Mouse (Mus musculus): ENCODE measurements around the gene Zbtb22.
"Not testable (repeated sequence)": the region's sequence is repeated elsewhere in the genome, so short reads cannot be mapped to it uniquely, and the experiment has no call there.

The Zbtb22 gene

DNA sequence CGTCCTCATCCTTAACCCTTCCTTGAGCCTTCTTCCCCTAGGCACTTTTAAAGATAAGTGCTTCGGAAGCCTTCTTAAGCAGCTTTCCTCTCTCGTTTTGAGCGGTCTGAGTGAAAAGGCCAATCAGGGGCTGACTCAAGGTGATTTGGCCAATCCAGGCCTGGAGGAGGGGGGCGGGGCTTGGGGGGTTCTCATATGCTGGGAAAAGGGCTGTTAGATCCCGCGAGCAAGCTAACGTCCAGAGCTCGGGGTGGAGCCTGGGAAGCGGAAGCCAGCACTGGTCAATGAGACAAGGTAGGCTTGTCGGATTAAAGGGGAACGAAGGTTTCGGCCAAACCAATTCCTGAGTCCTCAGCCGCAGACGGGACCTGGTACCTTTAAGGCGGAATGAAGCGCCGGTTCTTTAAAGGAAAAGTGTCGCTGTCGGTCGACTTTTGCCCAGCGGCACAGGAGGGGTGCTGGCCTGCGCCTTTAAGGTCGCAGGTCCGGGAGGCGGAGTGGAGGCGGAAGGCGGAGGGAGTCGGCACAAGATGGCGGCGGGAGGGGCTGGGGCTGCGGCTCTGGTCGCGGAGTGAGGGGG lies at the start of gene Zbtb22, which contains the start of gene Tapbp:
Gene Zbtb22 (plus strand): TSS at position 234 of the 580 bp plus-strand sequence.
Gene Tapbp (plus strand): TSS at position 229 of the 580 bp plus-strand sequence.
- DNase-seq (ENCODE audit: low read depth), result peak; percentile 99

DNA sequence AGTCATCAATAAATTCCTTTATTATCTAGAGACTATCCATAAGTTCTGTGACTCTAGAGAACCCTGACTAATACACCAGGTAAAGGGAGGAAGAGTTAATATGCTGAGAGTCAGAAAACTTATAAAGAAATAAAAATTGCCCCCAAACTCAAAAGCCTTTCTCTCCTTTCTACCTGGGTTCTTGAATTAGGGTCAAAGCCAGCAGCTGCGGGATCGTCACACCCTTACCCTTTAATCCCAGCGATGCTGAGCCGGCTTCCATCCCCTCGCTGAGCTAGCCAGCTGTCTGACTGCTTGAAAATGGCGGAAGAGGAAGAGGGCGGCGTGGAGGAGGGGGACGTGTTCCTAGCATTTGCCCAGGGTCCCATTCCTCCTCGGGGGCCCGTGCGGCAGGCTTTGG lies 42.2 kb upstream of the Zbtb22 start, which contains the start of gene Gm7029:
Gene Gm7029 (plus strand): TSS at position 301 of the 400 bp plus-strand sequence.
- DNase-seq (ENCODE audit: low read depth), result not testable (repeated sequence)

DNA sequence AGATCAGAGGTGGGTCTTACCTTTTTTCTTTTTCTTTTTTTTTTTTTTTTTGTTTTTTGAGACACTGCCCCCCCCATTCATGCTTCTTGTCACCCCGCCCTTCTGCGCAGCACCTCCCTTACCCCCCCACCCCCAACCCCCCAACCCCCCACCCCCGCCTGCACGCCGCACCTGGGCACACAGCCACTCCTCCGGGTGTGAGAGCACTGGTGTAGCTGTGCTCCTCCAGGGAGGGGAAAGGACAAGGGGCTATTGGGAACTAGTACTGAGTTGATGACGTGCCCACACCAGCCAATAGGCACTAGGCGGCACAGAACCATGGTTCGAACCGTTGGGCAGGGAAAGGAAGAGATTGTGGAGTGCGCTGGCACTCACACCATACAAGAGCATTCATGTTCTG lies 41.3 kb upstream of the Zbtb22 start:
- no peak for DNase-seq (ENCODE audit: low read depth)

DNA sequence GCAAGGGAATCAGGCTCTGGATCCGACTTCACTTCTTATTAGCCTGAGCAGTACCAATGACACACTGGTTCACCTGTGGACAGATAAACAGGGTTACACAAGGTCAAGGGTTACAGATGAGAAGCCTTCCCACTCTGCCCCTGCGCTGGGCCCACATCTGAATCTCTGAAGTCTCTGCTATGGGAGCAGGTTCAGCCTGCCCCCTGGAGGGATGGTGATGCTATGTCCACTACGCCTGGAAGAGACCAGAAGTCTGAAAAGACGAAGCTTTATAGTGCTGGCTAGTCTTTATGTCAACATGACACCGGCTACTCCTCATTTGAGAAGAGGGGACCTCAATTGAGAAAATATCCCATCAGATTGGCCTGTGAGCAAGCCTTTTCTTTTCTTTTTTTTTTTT lies 39.9 kb upstream of the Zbtb22 start:
- DNase-seq (ENCODE audit: low read depth), result peak; percentile 49

DNA sequence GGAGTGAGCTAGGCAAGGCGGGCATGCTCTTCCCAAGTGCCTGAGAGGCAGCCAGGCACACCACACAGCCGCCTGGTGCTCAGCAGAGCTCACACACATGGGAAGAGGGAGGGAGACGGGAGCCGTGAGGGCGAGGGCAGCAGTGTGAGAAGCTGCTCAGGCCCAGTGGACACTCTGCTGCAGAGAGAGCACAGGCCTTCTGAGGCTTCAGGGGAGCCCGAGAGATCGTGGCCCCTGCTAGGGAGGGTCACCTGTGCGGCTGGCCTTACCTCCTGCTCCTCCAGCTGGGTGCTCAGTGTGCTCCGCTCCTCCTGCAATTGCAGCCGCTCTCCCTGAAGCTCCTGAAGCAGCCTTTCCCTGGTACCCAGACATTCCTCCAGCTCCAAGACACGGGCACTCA lies 31.4 kb upstream of the Zbtb22 start:
- not testable (repeated sequence) for DNase-seq (ENCODE audit: low read depth)

DNA sequence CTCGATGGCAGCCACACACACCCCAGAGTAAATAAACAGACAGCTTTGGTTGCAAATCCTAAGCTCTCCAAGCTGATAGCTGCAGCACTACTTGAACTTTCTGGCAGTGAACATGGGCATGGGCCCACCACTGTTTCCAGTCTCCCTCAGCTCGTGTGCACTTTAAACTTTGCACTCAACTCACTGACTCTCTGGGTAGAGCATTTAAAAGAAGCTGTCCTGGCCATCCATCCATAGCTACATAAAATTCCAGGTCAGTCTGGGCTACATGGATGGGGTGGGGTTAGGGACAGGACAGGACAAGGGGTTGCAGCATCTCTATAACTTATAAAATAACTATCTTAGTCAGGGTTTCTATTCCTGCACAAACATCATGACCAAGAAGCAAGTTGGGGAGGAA lies 27.9 kb upstream of the Zbtb22 start:
- DNase-seq (ENCODE audit: low read depth), result not testable (repeated sequence)

DNA sequence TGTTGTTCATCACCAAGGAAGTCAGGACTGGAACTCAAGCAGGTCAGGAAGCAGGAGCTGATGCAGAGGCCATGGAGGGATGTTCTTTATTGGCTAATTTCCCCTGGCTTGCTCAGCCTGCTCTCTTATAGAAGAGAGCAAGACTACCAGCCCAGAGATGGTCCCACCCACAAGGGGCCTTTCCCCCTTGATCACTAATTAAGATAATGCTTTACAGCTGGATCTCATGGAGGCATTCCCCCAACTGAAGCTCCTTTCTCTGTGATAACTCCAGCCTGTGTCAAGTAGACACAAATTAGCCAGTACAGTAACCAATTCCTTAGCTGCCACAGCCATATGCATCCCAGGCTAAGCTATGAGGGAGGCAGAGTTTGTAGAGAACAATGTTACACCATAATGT lies 27.5 kb upstream of the Zbtb22 start:
- not testable (repeated sequence) for DNase-seq (ENCODE audit: low read depth)

DNA sequence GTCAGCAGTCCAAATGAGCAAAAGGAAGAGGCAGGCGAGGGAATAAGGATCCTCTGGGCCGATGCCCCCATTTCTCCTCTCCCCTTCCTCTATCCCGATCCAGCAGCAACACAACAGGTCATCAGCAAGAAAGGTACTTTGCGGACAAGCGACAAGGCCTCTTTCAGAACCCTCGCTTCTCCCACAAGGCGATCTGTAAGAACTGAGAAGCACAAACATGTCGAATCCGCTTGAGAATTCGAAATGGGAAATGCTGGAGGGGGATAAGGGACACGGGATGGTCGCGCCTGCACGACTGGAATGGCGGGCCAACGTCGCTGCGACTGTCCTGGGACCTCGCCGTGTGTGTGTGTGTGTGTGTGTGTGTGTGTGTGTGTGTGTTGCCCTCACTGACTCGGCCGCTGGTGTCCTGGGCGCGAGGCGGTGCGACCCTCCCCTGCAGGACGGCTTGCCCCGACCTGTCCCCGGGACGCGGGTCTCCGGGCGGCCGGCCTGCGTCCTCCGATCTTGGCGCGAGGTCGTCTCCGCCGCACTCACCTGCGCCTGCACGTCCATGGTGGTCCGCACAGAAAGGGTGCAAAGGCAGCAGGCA lies 25.7 kb upstream of the Zbtb22 start:
- DNase-seq (ENCODE audit: low read depth), result not testable (repeated sequence)

DNA sequence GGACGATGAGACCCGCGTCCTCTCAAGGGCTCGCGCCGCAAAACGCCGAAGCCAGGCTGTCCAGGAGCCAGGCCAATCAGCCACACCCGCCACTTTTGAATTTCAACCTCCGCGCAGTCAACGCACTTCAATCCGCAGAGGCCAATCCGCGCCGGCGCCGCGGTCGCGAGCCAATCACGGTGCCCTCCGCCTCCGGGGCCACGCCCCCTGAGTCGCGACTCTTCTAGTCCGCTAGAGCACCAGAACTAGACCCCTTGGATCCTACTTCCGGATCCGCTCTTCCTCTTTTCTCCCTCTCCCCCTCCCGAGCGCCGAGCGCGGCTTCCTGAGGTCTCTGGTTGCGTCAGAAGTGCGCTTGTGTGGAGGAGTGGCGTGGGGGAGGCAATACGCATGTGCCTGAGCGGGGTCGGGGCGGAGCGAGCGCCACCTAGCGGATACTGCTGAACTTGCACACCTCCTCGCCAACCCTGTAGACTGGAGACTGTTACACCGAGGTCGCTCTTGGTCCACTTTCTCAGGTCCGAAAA lies 25.1 kb upstream of the Zbtb22 start, which contains the start of gene Kifc1:
Gene Kifc1 (minus strand): TSS at position 129 of the 527 bp plus-strand sequence.
- DNase-seq (ENCODE audit: low read depth), result peak; percentile 100

DNA sequence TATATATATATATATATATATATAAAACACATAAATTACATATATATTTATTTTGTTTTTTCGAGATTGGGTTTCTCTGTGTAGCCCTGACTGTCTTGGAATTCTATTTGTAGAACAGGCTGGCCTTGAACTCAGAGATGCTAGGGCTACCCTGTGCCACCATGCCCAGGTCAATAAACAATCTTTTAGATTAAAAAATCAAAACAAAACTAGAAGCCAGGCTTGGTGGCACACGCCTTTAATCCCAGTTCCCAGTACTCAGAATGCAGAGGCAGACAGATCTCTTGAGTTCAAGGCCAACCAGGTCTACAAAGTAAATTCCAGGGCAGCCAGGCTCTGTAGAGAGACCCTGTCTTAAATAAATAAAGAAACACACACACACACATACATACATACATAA lies 24.3 kb upstream of the Zbtb22 start:
- no peak for DNase-seq (ENCODE audit: low read depth)

DNA sequence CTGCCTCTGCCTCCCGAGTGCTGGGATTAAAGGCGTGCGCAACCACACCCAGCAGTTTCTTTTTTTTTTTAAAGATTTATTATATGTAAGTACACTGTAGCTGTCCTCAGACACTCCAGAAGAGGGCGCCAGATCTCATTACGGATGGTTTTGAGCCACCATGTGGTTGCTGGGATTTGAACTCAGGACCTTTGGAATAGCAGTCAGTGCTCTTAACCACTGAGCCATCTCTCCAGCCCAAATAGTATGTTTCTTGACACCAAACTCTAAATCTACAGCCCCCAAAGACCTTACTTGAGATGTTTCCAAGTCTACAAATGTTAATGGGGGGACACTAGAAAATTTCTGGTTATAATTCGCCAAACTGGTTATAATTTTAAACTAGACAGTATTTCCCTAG lies 23.8 kb upstream of the Zbtb22 start:
- DNase-seq (ENCODE audit: low read depth), result not testable (repeated sequence)

DNA sequence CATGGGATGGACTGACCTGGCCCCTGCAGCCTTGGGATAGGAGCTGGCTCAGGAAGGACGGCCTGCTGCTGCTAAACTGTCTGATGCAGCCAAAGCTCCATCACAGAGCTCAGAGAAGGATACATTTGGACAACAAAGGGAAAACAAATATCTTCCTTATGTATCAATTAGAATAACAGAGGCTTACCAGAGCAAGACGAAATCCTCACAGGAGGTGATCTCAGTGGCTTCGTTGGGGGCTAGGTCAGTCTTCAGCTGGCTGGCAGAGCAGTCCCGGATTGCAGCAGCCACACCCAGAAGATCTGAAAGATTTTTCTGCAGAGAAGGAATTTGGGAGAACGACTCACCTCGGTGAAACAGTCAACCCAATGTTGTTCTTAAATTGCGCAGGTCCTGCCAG lies 23.3 kb upstream of the Zbtb22 start:
- DNase-seq (ENCODE audit: low read depth), result peak; percentile 40

DNA sequence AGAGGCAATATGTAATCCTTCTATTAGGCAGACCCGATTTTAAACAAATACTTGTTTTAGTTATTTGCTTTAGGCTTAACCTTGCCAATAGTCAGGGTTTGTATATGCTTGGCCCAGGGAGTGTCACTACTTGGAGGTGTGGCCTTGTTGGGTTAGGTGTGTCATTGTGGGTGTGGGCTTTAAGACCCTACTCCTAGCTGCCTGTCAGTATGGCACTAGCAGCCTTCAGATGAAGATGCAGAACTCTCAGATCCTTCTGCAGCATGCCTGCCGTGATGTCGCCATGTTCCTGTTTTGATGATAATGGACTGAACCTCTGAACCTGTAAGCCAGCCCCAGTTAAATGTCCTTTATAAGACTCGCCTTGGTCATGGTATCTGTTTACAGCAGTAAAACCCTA lies 22.7 kb upstream of the Zbtb22 start:
- DNase-seq (ENCODE audit: low read depth), result peak; percentile 1

DNA sequence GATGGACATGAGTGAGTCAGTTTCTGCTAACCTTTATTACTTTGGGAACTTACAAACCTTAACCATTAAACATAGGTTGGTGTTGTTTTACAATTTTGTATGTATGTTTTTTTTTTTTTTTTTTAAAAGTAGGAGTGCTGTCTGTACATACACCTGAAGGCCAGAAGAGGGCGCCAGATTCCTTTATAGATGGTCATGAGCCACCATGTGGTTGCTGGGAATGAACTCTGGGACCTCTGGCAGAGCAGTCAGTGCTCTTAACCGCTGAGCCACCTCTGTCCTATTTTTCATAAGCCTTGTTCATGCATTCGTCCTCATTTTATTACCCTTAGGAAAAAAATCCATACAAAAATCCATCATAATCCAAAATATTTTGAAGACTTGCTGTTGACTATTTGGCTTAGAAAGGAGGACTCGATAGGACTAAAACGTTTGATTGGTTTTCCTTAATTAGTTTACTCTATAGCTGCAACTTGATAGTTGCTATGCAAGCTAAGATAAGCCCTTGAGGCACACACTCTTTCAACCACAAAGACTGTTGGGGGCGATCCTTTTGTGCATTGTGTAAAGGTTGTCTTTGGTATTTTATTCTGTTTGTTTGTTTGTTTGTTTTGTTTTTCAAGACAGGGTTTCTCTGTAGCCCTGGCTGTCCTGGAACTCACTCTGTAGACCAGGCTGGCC lies 18.4 kb upstream of the Zbtb22 start:
- DNase-seq (ENCODE audit: low read depth), result peak; percentile 93

DNA sequence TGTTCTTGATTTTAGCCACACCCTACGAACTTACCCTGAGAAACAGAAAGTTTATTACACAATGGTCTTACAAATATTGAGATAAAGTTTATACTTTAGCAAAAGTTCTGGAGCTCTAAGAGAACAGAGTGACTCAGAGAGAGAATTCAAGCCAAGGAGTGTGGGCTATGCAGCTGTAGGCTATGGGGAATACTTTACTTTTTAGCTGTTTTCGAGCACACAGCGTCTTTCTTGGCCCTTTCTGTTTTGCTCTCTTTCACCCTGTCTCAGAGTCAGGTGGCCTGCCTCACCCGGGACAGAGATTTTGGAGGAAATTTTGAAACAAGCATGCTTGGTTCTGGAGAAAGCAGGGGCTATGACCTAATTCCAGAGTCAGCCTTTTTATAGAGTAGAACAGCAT lies 17.5 kb upstream of the Zbtb22 start:
- peak; percentile 73 for DNase-seq (ENCODE audit: low read depth)

DNA sequence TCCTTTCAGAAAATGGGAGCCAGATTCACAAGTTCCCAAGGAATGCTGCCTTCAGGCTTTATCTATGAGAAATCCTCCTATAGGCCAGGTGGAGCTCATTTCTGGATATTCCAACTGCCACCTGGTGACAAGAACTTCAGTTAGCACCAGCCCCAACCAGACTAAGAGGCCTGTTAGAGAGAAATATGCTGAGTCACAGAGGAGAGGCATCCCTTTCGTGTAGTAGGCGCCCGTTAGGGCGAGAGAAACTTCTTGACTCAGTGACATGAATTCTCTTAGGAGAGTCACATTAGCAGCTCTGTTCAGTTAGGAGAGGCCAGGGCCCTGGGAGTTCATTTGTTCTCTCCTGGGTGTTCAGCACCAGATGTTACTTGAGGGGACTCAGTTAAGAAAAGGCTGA lies 16.1 kb upstream of the Zbtb22 start:
- DNase-seq (ENCODE audit: low read depth), result no peak

DNA sequence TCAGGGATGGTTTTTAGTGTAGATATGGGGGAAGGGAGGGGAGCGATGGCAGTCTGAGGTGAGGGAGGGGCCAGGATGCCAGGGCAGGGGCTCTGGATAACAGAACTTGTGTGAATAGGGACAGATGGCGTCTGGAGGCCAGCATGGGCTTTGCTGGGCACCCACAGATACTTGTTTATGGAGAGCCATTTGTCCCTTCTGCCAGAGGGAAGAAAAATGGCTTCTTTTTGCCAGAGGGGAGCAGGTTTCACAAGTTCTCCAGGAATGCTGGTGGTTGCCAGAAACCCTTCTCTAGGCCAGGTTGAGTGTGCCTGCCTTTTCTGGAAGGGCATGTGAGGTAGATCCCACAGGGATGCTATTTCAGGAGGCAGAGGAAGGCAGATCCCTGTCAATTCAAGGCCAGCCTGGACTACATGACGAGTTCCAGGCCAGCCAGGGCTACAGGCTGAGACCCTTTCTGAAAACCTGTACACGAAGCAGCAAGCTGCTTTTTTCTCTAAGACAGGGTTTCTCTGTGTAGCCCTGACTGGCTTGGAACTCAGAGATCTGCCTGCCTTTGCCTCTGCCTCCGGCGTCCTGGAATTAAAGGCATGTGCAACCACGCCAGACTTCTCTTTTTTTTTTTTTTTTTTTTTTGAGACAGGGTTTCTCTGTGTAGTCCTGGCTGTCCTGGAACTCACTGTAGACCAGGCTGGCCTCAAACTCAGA lies 15.3 kb upstream of the Zbtb22 start:
- DNase-seq (ENCODE audit: low read depth), result peak; percentile 24

DNA sequence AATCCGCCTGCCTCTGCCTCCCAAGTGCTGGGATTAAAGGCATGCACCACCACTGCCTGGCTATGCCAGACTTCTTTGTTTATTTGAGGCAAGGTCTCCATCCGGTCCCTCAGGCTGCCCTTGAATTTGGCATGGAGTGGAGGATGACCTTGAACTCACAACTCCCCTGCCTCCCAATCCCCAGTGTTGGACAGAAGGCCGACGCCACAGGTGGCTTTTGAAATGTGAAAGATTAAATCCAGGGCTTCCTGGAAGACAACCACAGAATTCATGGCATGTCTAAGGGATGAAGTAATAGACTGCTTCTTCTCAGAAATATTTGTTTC lies 14.8 kb upstream of the Zbtb22 start:
- no peak for DNase-seq (ENCODE audit: low read depth)

DNA sequence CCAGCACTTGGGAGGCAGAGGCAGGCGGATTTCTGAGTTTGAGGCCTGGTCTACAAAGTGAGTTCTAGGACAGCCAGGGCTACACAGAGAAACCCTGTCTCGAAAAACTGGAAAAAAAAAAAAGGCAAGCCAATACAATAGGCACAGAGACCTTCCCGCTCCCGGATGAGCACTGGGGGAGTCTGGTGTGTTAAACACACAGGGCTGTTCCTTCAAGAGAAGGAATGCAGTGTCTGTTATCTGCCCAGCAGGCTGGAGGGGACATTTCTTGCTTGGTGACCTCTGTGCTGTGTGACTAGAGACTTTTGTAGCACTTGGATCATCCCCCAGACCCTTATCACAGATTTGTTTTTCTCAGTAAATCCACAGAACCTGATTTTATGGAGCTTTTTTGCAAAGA lies 14.1 kb upstream of the Zbtb22 start:
- no peak for DNase-seq (ENCODE audit: low read depth)

DNA sequence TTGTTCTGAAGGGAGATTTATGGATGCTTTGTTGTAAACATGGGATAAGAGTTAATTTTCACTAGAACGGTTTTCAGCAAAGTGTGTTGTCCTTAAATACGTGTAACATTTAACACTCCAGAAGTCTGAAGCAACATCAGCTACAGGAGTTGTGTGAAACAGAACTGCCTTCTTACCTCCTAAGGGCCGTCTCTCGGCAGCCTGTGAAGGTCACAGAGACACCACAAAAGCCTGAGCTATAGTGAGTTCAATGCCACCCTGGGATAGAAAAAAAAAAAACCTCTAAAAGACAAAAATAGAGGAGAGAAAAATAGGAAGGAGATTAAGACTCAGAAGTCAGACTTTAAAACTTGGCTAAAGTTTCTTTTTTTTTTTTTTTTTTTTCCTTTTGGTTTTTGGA lies 13.6 kb upstream of the Zbtb22 start:
- no peak for DNase-seq (ENCODE audit: low read depth)

DNA sequence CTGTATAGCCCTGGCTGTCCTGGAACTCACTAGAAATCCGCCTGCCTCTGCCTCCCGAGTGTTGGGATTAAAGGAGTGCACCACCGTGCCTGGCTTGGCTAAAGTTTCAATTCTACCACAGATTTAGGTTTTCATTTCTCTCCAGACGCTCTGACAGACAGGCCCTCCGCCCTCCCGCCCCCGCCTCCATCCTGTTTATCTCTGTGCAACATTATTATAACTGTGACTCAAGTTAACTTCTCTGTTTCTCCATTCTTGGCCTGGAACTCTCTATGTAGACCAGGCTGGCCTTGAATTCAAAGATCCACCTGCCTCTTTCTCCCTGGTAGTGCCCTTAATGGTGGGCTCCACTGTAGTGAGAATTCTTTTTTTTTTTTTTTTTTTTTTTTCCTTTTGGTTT lies 13.2 kb upstream of the Zbtb22 start:
- no peak for DNase-seq (ENCODE audit: low read depth)

DNA sequence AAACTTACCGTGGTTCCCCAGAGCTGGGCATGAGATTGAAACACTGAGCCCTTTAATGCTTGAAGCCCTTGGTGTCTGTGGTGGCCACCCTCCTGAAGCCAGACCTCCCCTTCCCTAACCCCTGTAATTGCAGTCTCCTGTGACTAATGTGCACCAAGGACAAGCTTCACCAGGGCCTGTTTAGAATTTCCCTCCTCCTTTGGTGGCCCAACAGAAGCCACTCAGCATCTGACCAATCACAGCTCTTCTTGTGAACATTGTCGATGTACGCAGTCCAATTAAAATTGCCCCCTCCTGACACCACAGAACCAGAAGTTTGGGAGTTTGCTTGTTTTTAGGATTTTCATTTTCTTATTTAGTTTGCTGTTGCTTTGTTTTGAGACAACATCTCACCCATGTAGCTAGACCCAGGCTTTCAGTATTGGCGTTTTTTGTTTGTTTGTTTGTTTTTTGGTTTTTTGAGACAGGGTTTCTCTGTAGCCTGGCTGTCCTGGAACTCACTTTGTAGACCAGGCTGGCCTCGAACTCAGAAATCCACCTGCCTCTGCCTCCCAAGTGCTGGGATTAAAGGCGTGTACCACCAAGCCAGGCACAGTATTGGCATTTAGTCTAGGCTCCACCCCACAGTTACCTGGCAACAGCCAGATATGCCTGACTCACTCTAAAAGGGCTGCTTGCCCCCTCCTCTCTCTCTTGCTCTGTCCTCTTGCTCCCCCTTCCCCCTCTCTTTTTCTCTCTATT lies 11.6 kb upstream of the Zbtb22 start:
- DNase-seq (ENCODE audit: low read depth), result not testable (repeated sequence)
